Mouse (Mus musculus) liver, adult 2 months (tissue): ENCODE data around the gene Nkiras2.

ENCODE experiments used
- CTCF ChIP-seq: fragments of 200-500 bp; IDR thresholded peaks from 2 replicates; pipeline ENCODE4 v1.5.1; 2011; ENCODE audit warnings: low read depth, low read length, control low read depth
- POLR2A ChIP-seq: fragments of 200-500 bp; IDR thresholded peaks from 2 replicates; pipeline ENCODE4 v1.6.1; 2011; ENCODE audit warnings: low read length, control low read depth; ENCODE audit not compliant: insufficient read depth; ENCODE audit errors: extremely low read depth

GRCm38 (mm10) chr11:100574188-100574587 lies 44.9 kb upstream of the Nkiras2 start:
- TF ChIP-seq CTCF = no peak
- TF ChIP-seq POLR2A = no peak
